Mouse (Mus musculus) erythroblast, embryonic 14.5 days (primary cell): ENCODE measurements around the gene Tfrc. TPM values are rescaled to one million over a fixed set of nuclear protein-coding genes. Genes with fewer than 3 reads are reported as not detected.

Source experiments
- H3K27me3 ChIP-seq: 2 replicates; pipeline ENCODE4 v1.6.1; 2012; ENCODE audit warnings: inconsistent platforms; ENCODE audit not compliant: control insufficient read depth
- H3K36me3 ChIP-seq: 2 replicates; pipeline ENCODE4 v1.6.1; 2012; ENCODE audit warnings: mild to moderate bottlenecking, inconsistent platforms; ENCODE audit not compliant: control insufficient read depth
- H3K4me1 ChIP-seq: 2 replicates; pipeline ENCODE4 v1.6.1; 2012; ENCODE audit warnings: inconsistent platforms; ENCODE audit not compliant: control insufficient read depth
- H3K4me3 ChIP-seq: replicated peaks from 2 replicates; pipeline ENCODE3; 2012; ENCODE audit warnings: moderate library complexity, mild to moderate bottlenecking, inconsistent platforms
- H3K9me3 ChIP-seq: 2 replicates; pipeline ENCODE4 v1.6.1; 2012; ENCODE audit warnings: low read length, inconsistent platforms, mixed read lengths; ENCODE audit not compliant: control insufficient read depth
- GATA1 ChIP-seq: IDR thresholded peaks from 2 replicates; pipeline ENCODE4 v1.6.1; 2012; ENCODE audit warnings: low read length, inconsistent platforms, mixed read lengths
- TAL1 ChIP-seq: IDR thresholded peaks from 3 replicates; pipeline ENCODE4 v1.6.1; 2012; ENCODE audit warnings: low read length, inconsistent platforms, mixed read lengths
- polyA plus RNA-seq: library from polyadenylated mRNA; stranded (reverse); fragments of >175 nt; gene quantifications from 2 replicates; pipeline ENCODE4 v1.2.3, GENCODE M21; 2012

Tfrc gene
- polyA plus RNA-seq, 1 experiment = 6.9 TPM

DNA sequence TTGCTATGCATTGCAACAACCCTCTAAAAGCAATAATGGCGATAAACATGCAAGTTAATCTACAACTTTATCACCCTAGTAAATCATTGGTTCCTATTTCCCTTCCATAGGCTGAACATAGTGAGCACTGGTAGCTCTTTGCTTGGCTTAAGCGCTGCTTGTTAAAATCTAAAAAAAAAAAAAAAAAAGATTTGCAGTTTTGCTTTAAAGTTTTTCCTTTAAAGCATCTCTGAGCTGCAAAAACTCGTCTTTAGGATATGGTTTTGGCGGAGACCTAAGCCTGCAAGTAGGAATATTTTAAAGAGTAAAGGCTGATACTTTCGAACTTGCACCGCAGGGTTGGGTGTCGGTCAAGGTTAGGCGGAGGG is 392 bp upstream of the Tfrc start:
- H3K27me3 ChIP-seq = no peaks in the 10 kb centered on the region
- H3K4me1 ChIP-seq = peaks cover 49% of the 10 kb centered on the region
- TF ChIP-seq TAL1 = no peak
- no peak for TF ChIP-seq GATA1
- peak overlapping the region; percentile 100 for H3K4me3 ChIP-seq
- H3K36me3 ChIP-seq = peaks cover 45% of the 10 kb centered on the region
- no peaks in the 10 kb centered on the region for H3K9me3 ChIP-seq

DNA sequence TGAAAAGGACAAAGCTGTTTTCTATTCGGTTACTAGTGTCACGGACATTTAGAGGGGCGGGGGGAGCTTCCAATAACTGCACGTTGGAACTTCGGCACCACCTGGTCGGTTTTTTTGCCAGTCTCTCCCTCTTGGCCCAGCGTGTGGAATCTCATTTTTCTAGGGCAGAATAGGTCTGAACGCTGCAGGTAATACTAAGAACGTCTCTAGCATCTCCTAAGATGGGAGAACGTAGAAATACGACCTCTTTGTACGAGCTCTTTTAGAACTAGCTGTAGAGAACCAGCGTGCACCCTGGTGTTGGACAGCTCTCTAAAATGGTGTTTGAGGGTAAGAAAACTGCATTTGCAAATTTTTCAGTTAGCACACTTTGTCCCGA is 670 bp downstream of the Tfrc start:
- peaks cover 56% of the 10 kb centered on the region for H3K36me3 ChIP-seq
- peaks cover 57% of the 10 kb centered on the region for H3K4me1 ChIP-seq
- peak overlapping the region; percentile 100 for H3K4me3 ChIP-seq
- no peaks in the 10 kb centered on the region for H3K9me3 ChIP-seq
- TF ChIP-seq TAL1 (no peak), GATA1 (no peak)
- H3K27me3 ChIP-seq = no peaks in the 10 kb centered on the region

- H3K36me3 ChIP-seq = peaks cover 69% of the 10 kb centered on the region
Measured at GRCm38 (mm10) chr16:32610460-32611255, 1.9 kb downstream of the Tfrc start.

GRCm38 (mm10) chr16:32612052-32612451 is 3.3 kb downstream of the Tfrc start:
- H3K27me3 ChIP-seq = no peaks in the 10 kb centered on the region
- peaks cover 83% of the 10 kb centered on the region for H3K36me3 ChIP-seq
- peaks cover 58% of the 10 kb centered on the region for H3K4me1 ChIP-seq
- H3K4me3 ChIP-seq = peak overlapping the region; percentile 100
- TF ChIP-seq TAL1 = peak; percentile 75
- peak; percentile 74 for TF ChIP-seq GATA1
- H3K9me3 ChIP-seq = no peaks in the 10 kb centered on the region

More at GRCm38 (mm10) chr16:32610460-32611255, 1.9 kb downstream of the Tfrc start:
- H3K27me3 ChIP-seq = no peaks in the 10 kb centered on the region
- peaks cover 60% of the 10 kb centered on the region for H3K4me1 ChIP-seq
- TF ChIP-seq GATA1 = peak; percentile 64
- TF ChIP-seq TAL1 = peak; percentile 59
- no peaks in the 10 kb centered on the region for H3K9me3 ChIP-seq
- H3K4me3 ChIP-seq = peak overlapping the region; percentile 100

- Histone ChIP-seq H3K36me3 (peaks cover 96% of the 10 kb centered on the region), H3K27me3 (no peaks in the 10 kb centered on the region), H3K9me3 (no peaks in the 10 kb centered on the region), H3K4me3 (peak overlapping the region; percentile 100), H3K4me1 (peaks cover 55% of the 10 kb centered on the region)
- no peak for TF ChIP-seq GATA1
- TF ChIP-seq TAL1 = no peak
Measured at GRCm38 (mm10) chr16:32613269-32613834, 4.6 kb downstream of the Tfrc start.

GRCm38 (mm10) chr16:32614047-32614446 is 5.3 kb downstream of the Tfrc start:
- H3K36me3 ChIP-seq = peaks cover 100% of the 10 kb centered on the region
- H3K4me1 ChIP-seq = peaks cover 57% of the 10 kb centered on the region
- H3K4me3 ChIP-seq = peak overlapping the region; percentile 25
- H3K9me3 ChIP-seq = no peaks in the 10 kb centered on the region
- TF ChIP-seq GATA1 (no peak), TAL1 (no peak)
- no peaks in the 10 kb centered on the region for H3K27me3 ChIP-seq

DNA sequence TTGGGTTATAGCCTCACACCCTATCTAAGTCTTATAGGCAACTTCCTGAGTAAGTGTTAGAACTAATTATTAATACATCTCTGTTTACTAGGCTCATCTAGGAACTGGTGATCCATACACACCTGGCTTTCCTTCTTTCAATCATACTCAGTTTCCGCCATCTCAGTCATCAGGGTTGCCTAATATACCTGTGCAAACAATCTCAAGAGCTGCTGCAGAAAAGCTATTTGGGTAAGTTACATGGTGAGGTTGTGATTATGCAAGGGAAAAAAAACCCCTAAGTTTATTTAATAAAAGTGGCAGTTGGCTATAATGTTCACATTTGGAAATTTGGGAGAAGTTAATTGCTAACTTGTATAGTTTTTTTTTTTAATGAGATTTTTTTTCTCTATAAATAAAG is 10.2 kb downstream of the Tfrc start:
- Histone ChIP-seq H3K27me3 (no peaks in the 10 kb centered on the region), H3K36me3 (peaks cover 99% of the 10 kb centered on the region), H3K4me3 (no peak overlapping the region), H3K4me1 (peaks cover 66% of the 10 kb centered on the region), H3K9me3 (no peaks in the 10 kb centered on the region)
- TF ChIP-seq GATA1 (no peak), TAL1 (no peak)

DNA sequence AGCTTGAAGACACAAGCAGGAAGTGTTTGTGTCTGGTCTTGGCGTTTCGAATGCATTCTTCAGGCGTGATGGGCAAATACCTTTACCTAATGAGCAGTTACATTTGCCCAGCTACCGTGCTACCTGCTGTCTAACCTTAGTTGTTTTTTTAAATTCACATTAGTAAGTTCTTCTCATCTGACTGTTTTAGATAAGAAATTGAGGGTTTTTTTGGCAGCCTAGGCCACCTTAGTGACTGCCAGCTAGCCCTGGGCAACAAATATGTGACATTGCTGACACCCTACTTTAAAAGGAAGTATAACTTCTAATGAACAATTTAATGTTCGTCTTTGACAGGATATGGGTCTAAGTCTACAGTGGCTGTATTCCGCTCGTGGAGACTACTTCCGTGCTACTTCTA is 19.4 kb downstream of the Tfrc start:
- Histone ChIP-seq H3K36me3 (peaks cover 100% of the 10 kb centered on the region), H3K4me1 (peaks cover 25% of the 10 kb centered on the region), H3K9me3 (no peaks in the 10 kb centered on the region), H3K4me3 (no peak overlapping the region), H3K27me3 (no peaks in the 10 kb centered on the region)
- TF ChIP-seq GATA1 = no peak
- no peak for TF ChIP-seq TAL1

GRCm38 (mm10) chr16:32632328-32632824 is 23.7 kb downstream of the Tfrc start:
- H3K36me3 ChIP-seq = peaks cover 69% of the 10 kb centered on the region
- H3K4me1 ChIP-seq = peaks cover 23% of the 10 kb centered on the region
- H3K27me3 ChIP-seq = peaks cover 6% of the 10 kb centered on the region
- no peak for TF ChIP-seq TAL1
- TF ChIP-seq GATA1 = no peak
- H3K9me3 ChIP-seq = no peaks in the 10 kb centered on the region
- no peak overlapping the region for H3K4me3 ChIP-seq
